Mouse (Mus musculus) frontal cortex, postnatal 10 days (tissue): ENCODE data around the gene Prmt8.

ENCODE experiments used
- DNase-seq, 2 experiments: peaks; one replicate each; pipeline ENCODE4 v3.0.0; 2022; ENCODE audit warnings: low spot score in 2 of 2, mixed read lengths in 1 of 2

Prmt8 gene

GRCm38 (mm10) chr6:127663263-127663662 lies 106.0 kb downstream of the Prmt8 start:
- DNase-seq = no peak

GRCm38 (mm10) chr6:127661717-127662292 lies 107.5 kb downstream of the Prmt8 start:
- DNase-seq = peak; percentile 27 to 47

GRCm38 (mm10) chr6:127659966-127660365 lies 109.3 kb downstream of the Prmt8 start:
- DNase-seq = no peak

GRCm38 (mm10) chr6:127659472-127659871 lies 109.8 kb downstream of the Prmt8 start:
- DNase-seq = no peak

DNA sequence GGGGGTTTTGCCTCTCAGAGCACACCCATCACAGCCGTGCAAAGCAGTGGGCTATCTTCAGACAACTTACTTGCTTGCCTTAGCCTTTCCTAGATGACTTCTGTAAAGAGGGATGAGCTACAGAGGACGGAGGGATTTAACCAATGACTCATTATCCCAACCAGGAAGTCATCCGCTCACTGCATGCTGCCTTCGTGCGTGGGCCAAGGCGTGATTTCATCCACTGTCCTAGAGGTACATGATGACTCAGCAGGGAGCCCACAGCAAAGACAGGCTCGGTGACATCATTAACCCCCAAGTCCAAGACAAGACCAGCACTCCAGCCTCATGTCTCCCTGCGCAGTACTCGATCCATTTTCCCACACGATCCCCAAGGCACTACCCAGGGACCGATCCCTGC lies 112.1 kb downstream of the Prmt8 start:
- DNase-seq = no peak

GRCm38 (mm10) chr6:127655988-127656387 lies 113.3 kb downstream of the Prmt8 start:
- no peak for DNase-seq

DNA sequence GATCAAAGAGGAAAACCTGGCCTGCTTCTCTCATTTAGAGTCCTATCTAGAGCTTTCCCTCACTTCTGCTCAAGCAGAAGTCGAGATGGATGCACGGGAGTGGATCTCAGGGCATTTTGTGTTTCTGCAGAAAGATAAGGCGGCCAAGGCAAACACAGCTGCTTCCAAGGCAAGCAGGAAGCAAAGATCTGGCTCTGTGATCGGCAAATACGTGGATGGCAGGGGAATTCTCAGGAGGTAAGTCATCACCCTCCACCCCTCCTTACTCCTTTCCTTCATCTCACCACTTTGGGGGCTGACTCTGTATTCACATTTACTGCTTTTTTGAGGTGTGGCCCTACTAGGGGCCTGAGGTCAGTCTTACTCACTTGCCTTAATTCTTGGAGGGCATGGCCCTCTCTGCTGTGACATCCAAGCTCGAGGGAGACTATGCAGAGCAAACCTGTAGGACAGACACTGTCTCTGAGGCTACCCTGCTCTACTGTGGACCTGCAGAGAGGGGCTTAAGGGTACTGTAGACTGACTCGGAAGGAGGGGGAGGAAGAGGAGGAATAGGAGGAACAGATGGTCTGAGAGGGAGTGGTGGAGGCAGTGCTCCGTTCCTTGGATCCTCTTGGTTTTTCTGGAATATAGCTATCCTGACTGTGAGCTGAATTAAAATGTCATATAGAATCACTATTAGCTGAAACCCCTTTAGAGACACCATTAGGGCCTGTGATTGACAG lies 128.0 kb downstream of the Prmt8 start:
- no peak for DNase-seq
